Mouse (Mus musculus): ENCODE results near the gene Rpl27.

DNA sequence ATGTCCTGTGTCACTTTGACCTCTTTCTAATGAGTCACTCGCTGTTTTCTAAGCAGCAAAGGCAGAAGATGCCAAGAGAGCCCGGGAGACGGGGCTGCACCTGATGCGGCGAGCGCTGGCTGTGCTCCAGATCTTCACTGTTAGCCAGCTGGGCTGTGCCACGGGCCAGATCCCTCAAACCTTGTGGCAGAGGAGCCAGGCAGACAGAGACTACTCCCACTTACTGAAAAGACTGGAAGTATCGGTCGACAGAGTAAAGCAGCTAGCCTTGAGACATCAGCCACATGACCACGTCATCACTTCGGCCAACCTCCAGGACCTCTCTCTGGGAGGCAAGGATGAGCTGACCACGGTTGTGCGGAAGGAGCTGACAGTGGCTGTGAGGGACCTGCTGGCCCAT lies 8.7 kb upstream of the Rpl27 start:
- TF ChIP-seq CTCF (IDR thresholded peaks at IDR 0.05; ENCODE audit: control insufficient read depth, insufficient read depth, insufficient replicate concordance, low read depth, low read length) (no peak), POLR2A (IDR thresholded peaks at IDR 0.05; ENCODE audit: control insufficient read depth, low read depth, low read length) (no peak)

Data from testis, adult 2 months (tissue).